Mouse (Mus musculus) G1E (cell line): ENCODE measurements around the gene Usp24.
A peak's percentile ranks its signal among the peaks of the same experiment; 100 is the strongest.

Experiments used
- CTCF ChIP-seq: IDR thresholded peaks from 2 replicates; pipeline ENCODE4 v1.5.1; 2012; ENCODE audit warnings: low read depth, low read length, inconsistent platforms, mixed read lengths
- GATA1 ChIP-seq: IDR thresholded peaks from 2 replicates; pipeline ENCODE4 v1.6.1; 2012; ENCODE audit warnings: borderline replicate concordance, low read length, inconsistent platforms, mixed read lengths
- GATA2 ChIP-seq: IDR thresholded peaks from 2 replicates; pipeline ENCODE4 v1.6.1; 2012; ENCODE audit warnings: low read depth, low read length, inconsistent platforms, borderline replicate concordance
- POLR2AphosphoS5 ChIP-seq: IDR thresholded peaks from 2 replicates; pipeline ENCODE4 v1.6.1; 2012; ENCODE audit warnings: low read depth, low read length, inconsistent platforms; ENCODE audit not compliant: insufficient replicate concordance
- TAL1 ChIP-seq: conservative IDR thresholded peaks from 2 replicates; pipeline ENCODE4 v1.6.1; 2012; ENCODE audit warnings: low read depth, low read length, inconsistent platforms, mixed read lengths

GRCm38 (mm10) chr4:106375857-106376256, 59.8 kb downstream of the Usp24 start:
- peak; percentile 45; the same call in 1 of the 2 replicates for TF ChIP-seq CTCF
- TF ChIP-seq GATA2, result no peak
- TF ChIP-seq POLR2AphosphoS5, result no peak
- no peak for TF ChIP-seq TAL1
- no peak for TF ChIP-seq GATA1
